Mouse (Mus musculus): ENCODE data around the gene Sox5. TPM values are rescaled to one million over a fixed set of nuclear protein-coding genes. Genes with fewer than 3 reads are reported as not detected.

Sox5 gene
- total RNA-seq, 4 experiments from 2014 or later: 11.7 to 35.6 (median 21.6) TPM

DNA sequence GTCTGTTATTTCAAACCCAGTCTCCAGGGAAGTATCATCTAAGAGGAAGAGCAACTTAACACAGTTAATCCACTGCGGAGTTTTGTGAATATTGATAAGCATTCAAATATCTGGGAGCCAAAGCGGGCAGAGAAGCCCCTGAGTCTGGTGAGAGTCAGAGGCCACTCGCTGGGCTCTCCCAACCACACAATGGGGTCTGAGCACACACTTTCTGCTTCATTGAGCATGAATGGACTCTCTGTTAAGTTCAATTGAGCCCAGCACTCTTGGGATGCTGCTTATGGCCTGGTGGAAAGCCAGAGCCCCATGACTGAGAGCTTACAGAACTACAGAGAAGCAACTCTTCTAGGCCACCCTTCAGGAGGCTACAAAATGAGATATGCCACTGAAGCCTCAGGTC lies 221.6 kb downstream of the Sox5 start:
- DNase-seq: no peak

DNA sequence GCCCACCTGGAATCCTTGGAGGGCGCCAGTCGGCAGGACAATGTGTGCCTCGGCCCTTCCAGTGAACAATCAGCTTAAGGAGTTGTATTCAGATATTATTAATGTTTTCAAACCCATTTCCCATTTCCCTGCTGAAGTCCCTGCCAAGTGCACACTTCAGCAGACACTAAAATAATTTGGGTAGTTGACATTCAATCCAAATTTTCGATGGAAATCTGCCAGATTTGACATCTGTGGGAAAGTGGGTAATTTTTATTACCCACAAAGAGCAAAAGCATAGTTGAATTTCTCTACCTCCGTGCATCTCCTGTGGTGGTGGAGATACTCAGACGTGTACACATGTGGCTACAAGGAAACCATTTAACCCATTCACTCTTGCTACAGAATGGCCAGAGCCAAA lies 228.3 kb downstream of the Sox5 start:
- no peak for DNase-seq

DNA sequence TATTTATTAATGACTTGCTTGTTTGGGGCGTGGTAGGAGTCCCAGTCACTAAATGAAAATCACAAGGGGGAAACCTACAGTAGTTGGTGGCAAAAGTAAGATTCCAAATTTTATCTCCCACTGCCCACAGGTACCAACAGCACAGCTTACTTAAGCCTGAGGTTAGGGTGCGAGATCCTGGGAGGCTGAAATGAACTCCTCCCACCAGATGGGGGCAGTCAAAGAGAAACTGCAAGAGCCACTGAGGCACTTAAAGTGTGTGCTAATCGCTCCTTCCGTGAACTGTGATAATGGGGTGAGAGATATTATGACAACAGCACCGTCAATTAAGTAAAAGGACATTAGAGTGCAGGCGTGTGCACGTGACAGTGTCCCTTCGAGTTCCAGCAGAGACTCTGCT lies 232.8 kb downstream of the Sox5 start:
- DNase-seq: no peak

DNA sequence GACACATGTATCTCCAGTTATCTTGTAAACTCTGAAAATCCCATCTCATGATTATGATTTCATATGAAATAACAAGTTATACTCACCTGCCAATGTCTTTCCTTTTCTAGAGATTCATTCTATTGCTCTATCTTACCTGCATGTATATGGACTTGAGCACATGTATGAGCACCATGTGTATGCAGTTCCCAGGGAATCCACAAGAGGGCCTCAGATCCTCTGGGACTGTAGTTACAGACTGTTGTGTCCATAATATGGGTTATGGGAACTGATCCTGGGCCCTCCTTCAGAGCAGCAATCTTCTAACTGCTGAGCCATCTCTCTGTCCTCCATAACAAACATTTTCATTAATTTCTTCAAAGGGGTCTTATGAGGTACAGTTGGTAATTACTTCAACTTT lies 234.6 kb downstream of the Sox5 start:
- no peak for DNase-seq

DNA sequence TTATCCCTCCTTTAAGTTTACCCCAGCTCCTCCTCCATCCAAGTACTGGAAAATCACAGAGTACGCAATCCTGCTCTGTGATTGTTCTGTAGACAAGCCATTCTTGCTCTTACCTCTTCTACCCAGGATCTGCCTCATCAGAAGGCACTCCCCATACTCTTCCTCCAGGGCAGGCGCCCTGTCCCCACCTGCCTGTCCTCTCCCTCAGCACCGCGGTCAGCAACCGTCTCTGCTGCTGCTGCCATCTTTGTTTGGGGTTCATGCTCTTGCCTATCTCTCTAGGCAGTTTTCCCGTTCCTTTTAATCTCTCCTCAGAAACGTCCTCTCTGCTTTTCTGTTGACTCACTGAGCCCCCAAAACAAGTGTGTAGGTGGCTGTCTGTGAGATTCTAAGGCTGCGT lies 236.2 kb downstream of the Sox5 start:
- no peak for DNase-seq

DNA sequence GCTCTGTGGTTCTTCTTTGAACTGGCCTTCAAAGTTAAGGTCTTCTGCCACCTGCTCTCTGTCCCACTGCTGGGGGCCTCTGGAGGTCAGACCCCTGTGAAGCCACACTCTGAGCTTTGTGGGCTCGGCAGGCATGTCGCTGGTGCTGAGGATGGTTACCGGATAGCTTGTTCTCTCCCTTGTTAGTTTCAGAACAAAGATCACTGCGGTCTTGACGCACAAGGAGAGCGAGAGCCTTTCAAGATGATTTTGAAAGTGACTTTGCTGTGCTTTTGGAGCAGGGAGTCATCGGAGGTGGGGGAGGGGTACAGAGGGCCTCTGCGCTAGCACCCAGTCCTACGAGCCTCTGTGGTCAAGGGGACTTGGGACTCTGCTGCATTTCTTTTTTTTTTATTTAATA lies 240.5 kb downstream of the Sox5 start:
- peak; percentile 3 for DNase-seq

DNA sequence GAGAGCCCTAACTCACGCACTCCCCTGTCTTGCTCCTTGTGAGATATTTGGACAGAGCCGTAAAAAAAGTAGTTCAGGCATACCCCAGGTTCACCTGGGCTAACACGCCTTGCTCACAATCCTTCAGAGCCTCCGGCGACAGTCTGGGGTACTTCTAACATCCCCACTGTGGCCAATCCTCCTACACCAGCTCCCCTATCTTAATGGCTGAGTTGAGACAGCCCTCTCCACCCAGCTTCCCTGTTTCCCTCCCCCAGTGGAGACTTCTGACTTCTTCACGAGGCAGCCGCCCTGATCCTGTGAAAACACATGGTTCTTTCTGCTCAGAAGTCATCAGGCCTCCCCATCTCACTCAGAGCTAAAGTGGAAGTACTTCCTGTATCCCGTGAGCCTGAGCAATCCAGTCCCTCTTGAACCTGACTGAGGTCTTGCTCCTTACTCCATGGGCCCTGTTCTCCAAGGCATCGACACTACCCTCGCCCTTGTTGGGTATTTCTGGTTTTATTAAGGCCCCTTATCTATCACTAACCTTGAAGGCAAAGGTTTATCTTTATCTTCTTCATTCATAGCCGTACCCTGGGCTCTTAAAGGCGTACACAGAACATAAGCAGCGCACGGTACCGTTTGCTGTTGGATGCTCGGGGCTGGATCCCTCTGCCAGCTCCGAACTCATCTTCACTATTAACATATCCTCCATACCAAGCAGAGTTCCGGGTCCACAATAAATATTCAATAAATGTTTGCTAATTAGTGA lies 242.2 kb downstream of the Sox5 start:
- DNase-seq: no peak

DNA sequence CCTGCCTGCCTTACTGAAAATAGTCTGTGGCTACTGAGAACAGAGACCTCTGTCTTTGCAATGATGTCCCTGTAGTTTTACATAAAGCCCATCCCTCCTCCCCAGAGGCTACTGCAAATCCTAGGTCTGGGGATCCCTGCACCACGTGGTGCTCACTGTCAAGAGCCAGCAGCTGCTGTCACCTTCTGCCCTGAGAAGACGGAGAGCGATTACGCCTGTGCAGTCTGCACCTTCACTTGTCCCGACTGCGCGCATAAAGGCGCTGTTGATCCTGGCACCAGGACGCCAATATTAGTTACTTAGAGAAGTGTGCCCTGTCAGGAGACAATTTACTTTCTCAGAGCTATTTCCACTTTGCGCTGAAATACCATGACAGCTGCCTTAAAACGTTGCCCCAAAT lies 258.3 kb downstream of the Sox5 start:
- no peak for DNase-seq

DNA sequence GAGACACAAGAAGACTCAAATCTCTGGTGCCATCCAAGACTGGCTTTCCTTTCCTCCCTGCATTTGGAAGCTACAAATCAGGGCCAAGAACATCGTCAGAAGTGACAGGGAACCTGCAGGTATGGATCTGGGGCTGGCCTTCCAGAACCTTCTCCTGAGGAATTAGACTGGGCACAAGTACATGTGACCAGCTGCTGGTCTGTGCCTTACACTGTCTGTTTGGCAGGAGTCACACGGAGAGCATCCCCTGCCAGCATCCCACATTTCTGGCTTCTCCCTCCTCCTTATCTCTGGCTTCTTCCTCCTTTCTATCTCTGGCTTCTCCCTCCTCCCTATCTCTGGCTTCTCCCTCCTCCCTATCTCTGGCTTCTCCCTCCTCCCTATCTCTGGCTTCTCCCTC lies 263.0 kb downstream of the Sox5 start:
- DNase-seq: no peak

DNA sequence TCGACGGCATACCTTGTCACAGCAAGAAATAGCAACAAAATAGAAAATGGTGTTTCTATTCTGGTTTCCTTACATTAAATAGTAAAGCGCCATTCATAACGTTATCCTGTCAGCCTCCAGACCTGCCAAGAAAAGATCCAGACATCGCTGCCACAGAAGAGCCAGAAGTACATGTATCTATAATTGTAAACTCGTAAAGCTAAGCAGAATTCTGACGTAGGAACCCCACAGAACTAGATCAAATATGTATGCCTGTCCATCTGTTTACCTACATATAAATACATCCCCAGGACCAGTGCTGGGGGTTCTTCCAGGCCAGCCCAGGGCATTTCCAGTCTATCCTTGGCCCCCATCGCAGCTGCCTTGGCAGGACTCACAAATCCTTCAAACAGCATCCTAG lies 265.9 kb downstream of the Sox5 start:
- DNase-seq: no peak

DNA sequence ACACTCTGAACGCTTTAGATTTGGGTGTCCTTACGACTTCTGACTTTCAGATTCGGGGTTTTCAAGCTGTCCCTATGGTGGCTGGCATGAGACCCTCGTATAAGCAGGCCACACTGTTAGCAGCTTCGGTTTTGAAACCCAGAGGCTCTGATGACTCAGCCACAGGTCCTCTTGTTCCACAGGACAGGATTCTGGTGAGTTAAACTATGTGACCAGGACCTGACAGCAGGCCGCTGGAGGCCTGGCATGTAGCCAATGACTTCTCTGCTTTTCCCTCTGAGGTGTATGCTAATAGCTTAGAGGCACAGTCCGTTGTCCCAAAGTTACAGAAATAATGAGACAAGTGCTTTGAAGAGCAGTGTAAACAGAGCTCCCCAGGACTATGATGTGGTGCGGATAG lies 268.0 kb downstream of the Sox5 start:
- DNase-seq: peak; percentile 24

DNA sequence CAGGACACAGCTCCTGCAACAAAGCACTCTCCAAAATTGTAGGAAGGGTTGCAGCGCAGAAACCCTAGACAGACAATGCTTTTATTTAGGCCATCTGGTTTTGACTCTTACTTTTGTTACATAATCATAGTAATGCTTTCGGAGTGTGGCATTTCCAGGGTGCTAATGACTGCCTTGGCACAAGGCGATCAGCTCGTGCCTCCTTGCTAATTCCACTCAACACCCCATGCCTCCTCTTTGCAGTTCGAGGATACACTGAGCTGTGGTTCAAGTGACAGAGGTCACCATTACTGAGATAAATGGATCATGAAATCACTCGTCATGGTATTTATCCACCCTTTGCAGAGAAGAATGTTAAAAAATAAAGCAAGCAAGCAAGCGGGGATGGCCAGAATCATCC lies 269.9 kb downstream of the Sox5 start:
- no peak for DNase-seq

DNA sequence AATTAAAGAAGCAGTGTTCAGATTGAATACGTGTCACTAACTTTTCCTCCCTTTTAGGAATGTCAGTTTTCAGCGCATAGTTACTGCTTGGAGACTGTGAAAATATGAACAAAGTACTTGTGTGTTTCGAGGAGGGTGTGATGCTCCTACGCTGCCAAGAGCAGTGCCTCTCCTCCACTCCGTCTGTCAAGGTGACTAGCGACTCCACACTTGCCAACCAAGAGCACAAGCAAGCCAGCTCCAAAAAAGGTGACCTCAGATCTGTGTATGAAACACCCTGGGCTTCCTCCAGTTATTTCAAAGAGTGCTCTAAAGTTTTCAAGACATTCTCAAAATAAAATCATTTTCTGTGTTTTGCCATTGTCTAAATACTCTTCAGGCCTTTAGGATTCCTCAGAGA lies 271.6 kb downstream of the Sox5 start:
- no peak for DNase-seq

DNA sequence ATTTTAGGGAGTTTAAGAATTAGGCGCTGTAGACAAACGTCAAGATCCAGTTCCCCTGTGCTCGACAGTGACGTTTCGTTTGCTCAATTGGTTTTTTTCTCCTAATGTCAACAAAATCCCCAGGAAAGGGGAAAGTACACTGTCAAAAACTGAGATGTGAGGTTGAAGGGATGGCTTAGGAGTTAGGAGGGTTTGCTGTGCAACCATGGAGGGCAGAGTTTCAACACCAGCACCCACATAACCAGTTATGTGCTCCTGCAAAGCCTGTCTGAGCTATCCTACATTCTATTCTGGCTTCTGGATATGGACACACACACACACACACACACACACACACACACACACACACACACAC lies 277.6 kb downstream of the Sox5 start:
- DNase-seq: no peak

DNA sequence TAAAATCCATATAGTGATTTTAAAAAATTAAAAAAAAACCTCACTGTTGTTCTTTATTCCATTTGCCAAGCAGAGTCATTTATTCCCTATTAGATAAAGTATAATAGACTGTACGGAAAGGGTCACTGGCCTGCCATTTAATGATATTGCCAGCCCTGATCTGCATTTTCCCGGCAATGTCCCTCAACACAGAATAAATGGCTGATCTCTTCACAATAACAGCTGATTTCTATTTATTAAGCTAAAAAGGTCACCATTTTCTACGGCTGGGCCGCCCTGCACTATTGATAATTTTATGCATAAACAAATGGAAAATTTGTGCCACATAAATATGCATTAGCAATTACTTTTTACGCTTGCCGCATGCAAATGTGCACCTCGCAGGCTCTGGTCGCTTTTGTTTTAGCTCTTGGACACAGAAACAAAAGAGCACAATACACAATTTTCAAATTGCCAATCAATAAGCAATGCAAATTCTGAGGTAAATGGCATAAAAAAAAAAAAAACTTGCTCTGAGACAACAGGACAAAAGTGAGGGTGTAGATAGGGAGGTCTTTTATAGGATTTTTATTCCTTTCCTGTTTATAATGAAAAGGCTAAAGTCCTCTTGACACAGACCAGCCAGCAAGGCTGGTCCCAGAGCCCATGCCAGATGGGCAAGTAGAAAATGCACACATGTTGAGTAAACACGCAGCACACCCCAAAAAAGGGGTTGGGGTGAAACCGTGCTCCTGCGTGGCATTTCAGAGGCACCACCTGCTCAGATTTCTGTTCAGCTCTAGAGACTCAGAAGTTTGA lies 278.2 kb downstream of the Sox5 start:
- DNase-seq: no peak

DNA sequence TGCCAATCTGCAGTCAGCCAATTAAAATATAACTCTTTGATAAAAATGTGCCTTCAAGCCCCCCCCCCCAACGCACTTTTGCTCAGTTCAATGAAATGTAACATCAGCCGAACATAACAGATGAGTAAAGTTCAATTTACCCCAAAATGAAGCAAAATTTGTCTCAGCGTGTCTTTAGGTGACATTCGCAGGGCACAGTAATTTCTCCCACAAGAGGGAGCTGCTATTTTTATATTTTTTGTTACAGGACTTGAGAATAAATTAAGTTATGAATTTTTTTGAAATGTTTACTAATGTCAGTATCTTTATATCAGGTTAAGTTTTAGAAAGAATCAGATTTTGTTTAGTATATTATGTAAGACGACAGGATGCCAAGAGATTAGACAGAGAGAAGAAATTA lies 280.3 kb downstream of the Sox5 start:
- DNase-seq: no peak

DNA sequence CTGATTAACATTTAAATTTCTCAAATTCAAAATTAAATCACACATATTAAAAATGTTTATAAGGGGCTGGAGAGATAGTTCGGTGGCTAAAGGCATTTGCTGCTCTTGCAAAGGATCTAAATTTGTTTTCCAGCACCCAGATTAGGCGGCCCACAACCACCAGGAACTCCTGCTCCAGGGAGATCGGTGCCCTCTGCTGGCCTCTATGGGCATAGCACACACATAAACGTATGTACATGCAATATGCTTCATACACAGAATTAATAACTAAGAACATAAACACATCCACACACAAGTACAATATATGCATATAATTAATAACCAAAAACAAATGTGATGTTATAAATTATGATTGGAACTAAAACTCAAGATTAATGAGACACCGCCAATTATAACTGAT lies 283.6 kb downstream of the Sox5 start:
- DNase-seq: no peak

DNA sequence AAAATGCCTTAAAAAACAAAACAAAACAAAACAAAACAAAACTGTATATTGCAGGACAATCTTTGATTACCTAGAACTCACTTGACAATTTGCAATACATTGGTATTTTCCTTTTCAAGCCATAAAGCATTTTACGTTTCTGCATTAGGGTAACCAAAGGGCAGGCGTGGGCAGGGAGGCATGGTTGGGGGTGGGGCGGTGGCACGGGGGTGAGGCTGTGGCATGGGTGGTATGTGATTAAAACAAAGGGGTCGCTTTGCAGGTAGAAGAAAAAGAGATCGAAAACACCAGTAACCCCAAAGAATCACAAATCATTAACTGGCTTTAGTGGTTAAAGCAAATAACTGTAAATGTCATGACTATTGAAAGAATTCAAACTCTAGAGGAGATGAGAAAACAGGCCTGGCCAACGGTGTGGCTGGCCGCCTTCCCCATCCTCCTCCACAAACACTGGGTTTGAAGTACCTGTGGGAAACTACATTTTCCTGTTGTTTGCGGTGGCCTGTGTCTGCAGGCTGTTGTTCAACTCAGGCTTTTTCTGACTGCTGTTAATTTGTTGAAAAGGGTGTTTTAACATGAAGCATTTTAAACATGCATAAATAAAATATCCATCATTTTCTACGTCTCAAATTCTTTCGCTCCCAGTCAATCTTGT lies 289.9 kb downstream of the Sox5 start:
- no peak for DNase-seq

DNA sequence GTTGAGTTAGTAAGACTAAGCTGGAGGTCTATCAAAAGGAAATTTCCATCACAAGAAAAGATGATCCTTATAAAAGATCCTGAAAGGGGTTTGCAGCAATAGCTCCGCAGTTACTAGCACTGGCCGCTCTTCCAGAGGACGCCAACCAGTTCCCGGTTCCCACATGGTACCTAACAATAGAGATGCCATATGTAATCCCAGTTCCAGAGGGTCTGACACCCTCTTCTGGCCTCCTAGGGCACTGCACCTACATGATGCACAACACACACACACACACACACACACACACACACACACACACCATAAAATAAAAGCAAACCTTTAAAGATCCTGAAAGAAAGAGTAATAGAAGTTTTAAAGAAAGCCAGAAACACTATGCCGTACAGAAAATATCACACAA lies 290.9 kb downstream of the Sox5 start:
- no peak for DNase-seq

DNA sequence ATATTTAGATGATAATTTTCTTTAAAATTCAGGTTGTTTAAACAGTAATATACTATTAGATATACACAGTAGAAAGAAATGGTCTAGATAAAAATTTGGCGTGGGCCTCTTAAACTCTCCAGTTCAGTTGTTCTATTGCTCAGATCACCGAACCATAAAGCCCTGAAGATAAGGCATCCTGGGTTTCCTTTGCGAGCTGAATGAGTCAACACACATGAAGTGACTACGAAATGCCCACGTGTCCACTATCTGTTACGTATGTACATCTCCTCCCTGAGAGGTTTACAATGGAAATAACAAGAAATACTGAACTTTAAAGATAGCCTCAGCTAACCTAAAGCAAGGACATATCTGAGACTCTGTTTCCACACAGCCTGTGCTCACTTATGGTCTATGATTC lies 296.2 kb downstream of the Sox5 start:
- DNase-seq: no peak

DNA sequence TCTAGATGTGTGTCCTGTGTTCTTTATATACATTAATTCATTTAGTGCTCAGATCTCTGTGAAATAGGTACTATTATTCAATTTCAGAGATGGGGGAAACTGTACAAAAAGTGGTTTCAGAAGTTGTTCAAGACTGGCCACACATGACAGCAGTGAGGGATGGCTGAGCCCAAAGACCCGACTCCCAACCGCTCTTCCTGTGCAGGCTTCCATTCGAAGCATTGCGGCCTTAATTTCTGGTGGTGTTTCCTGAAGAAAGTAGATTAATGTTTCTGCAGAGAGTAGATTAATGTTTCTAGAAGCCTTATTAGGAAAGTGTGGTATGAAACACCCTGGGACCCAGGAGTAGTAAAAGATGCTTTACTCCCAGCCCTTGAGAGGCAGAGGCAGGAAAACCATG lies 298.6 kb downstream of the Sox5 start:
- DNase-seq: no peak

DNA sequence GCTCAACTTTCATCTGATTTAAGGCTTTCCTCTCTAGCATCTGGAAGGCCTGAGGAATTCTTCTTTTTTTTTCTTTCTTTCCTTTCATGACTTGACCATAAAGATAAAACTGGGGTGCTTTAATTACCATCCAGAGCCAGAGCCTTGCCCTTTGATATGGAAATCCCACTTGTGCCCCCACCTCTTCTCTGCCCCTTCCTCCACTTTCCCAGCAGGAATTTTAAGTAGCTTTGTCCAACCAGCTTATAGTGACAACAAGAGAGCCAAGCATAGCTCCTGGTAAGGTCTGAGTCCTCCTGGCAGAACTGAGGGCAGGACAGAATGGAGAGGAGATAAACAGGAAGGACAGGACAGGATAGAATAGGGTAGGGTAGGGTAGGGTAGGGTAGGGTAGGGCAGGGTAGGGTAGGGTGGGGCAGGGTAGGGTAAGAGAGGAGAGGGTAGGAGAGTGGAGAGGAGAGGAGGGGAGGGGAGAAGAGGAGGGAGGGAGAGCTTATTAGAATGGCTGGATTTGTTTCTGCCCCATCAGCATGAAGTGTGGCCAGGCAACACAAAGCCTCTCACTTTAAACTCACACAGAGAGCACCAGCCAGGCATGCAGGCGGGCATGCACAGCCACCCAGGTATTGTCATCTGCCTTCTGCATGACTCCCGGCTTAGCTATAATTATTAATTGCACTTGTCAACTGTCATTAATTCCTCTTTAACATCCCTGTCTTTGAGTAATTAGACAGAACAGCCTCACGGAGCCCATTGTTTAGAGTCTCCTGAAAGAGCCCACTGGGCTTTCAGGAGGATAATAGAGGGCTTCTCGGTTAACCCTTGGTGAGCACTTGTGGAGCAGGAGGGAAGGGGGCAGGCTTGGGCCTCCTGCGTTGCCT lies 300.9 kb downstream of the Sox5 start:
- DNase-seq: no peak

DNA sequence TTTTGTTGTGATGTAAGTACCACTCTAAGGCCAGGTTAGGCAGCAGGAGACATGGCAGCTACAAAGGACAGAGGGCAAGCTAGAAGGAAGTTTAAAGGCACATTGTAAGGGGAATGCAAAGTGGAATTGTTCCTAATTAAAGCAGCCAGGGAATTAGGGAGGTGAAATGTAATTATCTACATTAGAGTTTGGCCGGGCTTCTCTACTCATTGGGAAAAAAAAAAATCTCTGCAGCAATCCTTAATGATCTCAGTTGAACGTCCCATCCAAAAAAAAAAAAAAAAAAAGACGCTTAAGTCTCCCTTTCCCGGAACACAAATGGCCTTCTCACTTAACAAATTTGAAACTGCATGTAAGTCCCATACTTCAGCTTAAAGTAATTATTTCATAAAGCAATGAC lies 301.9 kb downstream of the Sox5 start:
- DNase-seq: no peak
